Mouse (Mus musculus): Measurements from ENCODE around the gene Ptrh2.

Ptrh2 gene

GRCm38 (mm10) chr11:86671041-86671675, 12.6 kb upstream of the Ptrh2 start:
- ATAC-seq (ENCODE audit: low TSS enrichment), result peak; percentile 92

- ATAC-seq (ENCODE audit: low TSS enrichment), result peak; percentile 28; the same call in 1 of the 2 replicates
Observed at GRCm38 (mm10) chr11:86672772-86673171, 11.0 kb upstream of the Ptrh2 start.

GRCm38 (mm10) chr11:86675520-86675919, 8.3 kb upstream of the Ptrh2 start:
- no peak for ATAC-seq (ENCODE audit: low TSS enrichment)

- no peak for ATAC-seq (ENCODE audit: low TSS enrichment)
Observed at GRCm38 (mm10) chr11:86678957-86679356, 4.8 kb upstream of the Ptrh2 start.

GRCm38 (mm10) chr11:86680729-86681128, 3.1 kb upstream of the Ptrh2 start:
- no peak for ATAC-seq (ENCODE audit: low TSS enrichment)

- no peak for ATAC-seq (ENCODE audit: low TSS enrichment)
Observed at GRCm38 (mm10) chr11:86681423-86681822, 2.4 kb upstream of the Ptrh2 start.

GRCm38 (mm10) chr11:86682861-86683260, 924 bp upstream of the Ptrh2 start:
- no peak for ATAC-seq (ENCODE audit: low TSS enrichment)

- ATAC-seq (ENCODE audit: low TSS enrichment), result no peak
Observed at GRCm38 (mm10) chr11:86684126-86685012, 584 bp downstream of the Ptrh2 start.

GRCm38 (mm10) chr11:86685366-86685765, 1.6 kb downstream of the Ptrh2 start:
- no peak for ATAC-seq (ENCODE audit: low TSS enrichment)

GRCm38 (mm10) chr11:86690383-86690782, 6.6 kb downstream of the Ptrh2 start:
- no peak for ATAC-seq (ENCODE audit: low TSS enrichment)

GRCm38 (mm10) chr11:86691482-86691881, 7.7 kb downstream of the Ptrh2 start:
- no peak for ATAC-seq (ENCODE audit: low TSS enrichment)

GRCm38 (mm10) chr11:86691956-86692355, 8.2 kb downstream of the Ptrh2 start:
- ATAC-seq (ENCODE audit: low TSS enrichment), result no peak

- ATAC-seq (ENCODE audit: low TSS enrichment), result no peak
Observed at GRCm38 (mm10) chr11:86692546-86692945, 8.8 kb downstream of the Ptrh2 start.

GRCm38 (mm10) chr11:86695461-86695860, 11.7 kb downstream of the Ptrh2 start:
- ATAC-seq (ENCODE audit: low TSS enrichment), result no peak

GRCm38 (mm10) chr11:86701151-86701550, 17.4 kb downstream of the Ptrh2 start:
- ATAC-seq (ENCODE audit: low TSS enrichment), result no peak

GRCm38 (mm10) chr11:86714606-86715005, 30.8 kb downstream of the Ptrh2 start:
- ATAC-seq (ENCODE audit: low TSS enrichment), result no peak

- ATAC-seq (ENCODE audit: low TSS enrichment), result no peak
Observed at GRCm38 (mm10) chr11:86717306-86718065, 33.7 kb downstream of the Ptrh2 start.

- ATAC-seq (ENCODE audit: low TSS enrichment), result no peak
Observed at GRCm38 (mm10) chr11:86718369-86718768, 34.6 kb downstream of the Ptrh2 start.

GRCm38 (mm10) chr11:86719390-86719789, 35.6 kb downstream of the Ptrh2 start:
- no peak for ATAC-seq (ENCODE audit: low TSS enrichment)

GRCm38 (mm10) chr11:86724004-86724403, 40.2 kb downstream of the Ptrh2 start:
- ATAC-seq (ENCODE audit: low TSS enrichment), result no peak

- ATAC-seq (ENCODE audit: low TSS enrichment), result no peak
Observed at GRCm38 (mm10) chr11:86724982-86725381, 41.2 kb downstream of the Ptrh2 start.

- no peak for ATAC-seq (ENCODE audit: low TSS enrichment)
Observed at GRCm38 (mm10) chr11:86725607-86726006, 41.8 kb downstream of the Ptrh2 start.
